Mouse (Mus musculus) midbrain, embryonic 14.5 days (tissue): ENCODE data around the gene Vps13d. TPM values are rescaled to one million over a fixed set of nuclear protein-coding genes. Genes with fewer than 3 reads are reported as not detected.

Experiments used
- ATAC-seq: fragments of 200-750 bp; cut with Nextera tagmentation; 2 replicates; pipeline ENCODE4 v1.8.0; 2017; ENCODE audit warnings: moderate number of reproducible peaks, moderate library complexity; ENCODE audit not compliant: low FRiP score, low TSS enrichment
- DNase-seq: peaks from one replicate; pipeline ENCODE4 v3.0.0-alpha.2; 2015
- H3K27ac ChIP-seq: fragments of 300-500 bp; sonication (generic); replicated peaks from 2 replicates; pipeline ENCODE4 v1.5.1; 2014; ENCODE audit warnings: mild to moderate bottlenecking, low read depth, low read length, moderate library complexity
- H3K27me3 ChIP-seq: fragments of 300-500 bp; sonication (generic); 2 replicates; pipeline ENCODE4 v1.6.1; 2014; ENCODE audit warnings: low read length, control low read depth, mixed read lengths; ENCODE audit not compliant: control insufficient read depth, insufficient read depth
- H3K36me3 ChIP-seq: fragments of 300-500 bp; sonication (generic); 2 replicates; pipeline ENCODE4 v1.6.1; 2014; ENCODE audit warnings: low read length, control low read depth; ENCODE audit not compliant: control insufficient read depth, insufficient read depth
- H3K4me1 ChIP-seq: fragments of 300-500 bp; sonication (generic); 2 replicates; pipeline ENCODE4 v1.6.1; 2014; ENCODE audit warnings: mild to moderate bottlenecking, antibody characterized with exemption, low read length, control low read depth; ENCODE audit not compliant: control insufficient read depth, insufficient read depth
- H3K4me2 ChIP-seq: fragments of 300-500 bp; sonication (generic); 2 replicates; pipeline ENCODE4 v1.6.1; 2014; ENCODE audit warnings: mild to moderate bottlenecking, low read length, moderate library complexity
- H3K4me3 ChIP-seq: fragments of 300-500 bp; sonication (generic); replicated peaks from 2 replicates; pipeline ENCODE4 v1.5.1; 2014; ENCODE audit warnings: low read depth, low read length
- H3K9ac ChIP-seq: fragments of 300-500 bp; sonication (generic); replicated peaks from 2 replicates; pipeline ENCODE4 v1.6.1; 2014; ENCODE audit warnings: mild to moderate bottlenecking, low read length, moderate library complexity
- H3K9me3 ChIP-seq: fragments of 300-500 bp; sonication (generic); 2 replicates; pipeline ENCODE4 v1.6.1; 2016; ENCODE audit warnings: low read length, control low read depth, mixed read lengths; ENCODE audit not compliant: control insufficient read depth
- WGBS: fragments of 180-500 bp; shearing (Covaris S2); extraction: QIAGEN DNeasy Blood & Tissue Kit; methylation state at CpG from one replicate; pipeline ENCODE4 v1.1.7; 2014; 5-methylcytosine and 5-hydroxymethylcytosine counted together
- polyA plus RNA-seq: library from polyadenylated mRNA; unstranded; fragments of >200 nt; fragmentation: Nextera tagmentation; extraction: Ambion mirVana; gene quantifications from 2 replicates; pipeline ENCODE4 v1.2.1, GENCODE M21; 2014

Vps13d gene
- polyA plus RNA-seq, 1 experiment from 2014 or later, result 13.3 TPM

DNA sequence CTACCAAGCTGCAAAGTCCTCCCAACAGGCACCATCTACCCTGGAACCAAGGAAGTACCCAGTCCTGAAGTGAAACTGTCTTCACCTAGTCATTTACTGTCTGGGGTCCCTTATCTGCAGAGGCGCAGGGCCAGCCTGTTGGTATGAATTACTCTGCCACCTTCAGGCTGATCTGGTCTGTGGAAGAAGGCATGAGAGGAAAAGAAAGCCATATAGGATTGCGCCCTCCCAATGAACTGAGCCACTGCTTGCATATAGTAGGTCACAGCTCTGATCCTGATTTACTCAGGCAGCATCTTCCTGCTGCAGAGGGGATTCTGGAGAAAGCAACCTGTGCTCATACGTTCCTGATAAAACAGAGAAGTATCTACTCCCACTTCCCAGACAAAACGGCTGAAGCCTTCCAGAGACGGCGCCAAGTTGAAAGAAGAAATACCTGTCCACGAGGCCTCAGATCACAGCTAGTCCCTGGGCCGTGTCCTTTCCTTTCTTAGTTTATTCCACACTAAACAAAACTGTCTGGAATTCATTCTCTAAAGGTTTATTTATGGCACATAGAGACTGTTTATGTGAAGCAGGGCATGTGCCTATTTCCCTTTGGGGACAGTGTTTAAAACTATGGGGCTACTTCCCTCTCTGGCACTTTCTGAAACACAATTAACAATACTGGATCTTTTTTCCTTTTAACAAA, 144.1 kb downstream of the Vps13d start:
- Histone ChIP-seq H3K4me2 (no peak overlapping the region), H3K4me1 (no peaks in the 10 kb centered on the region), H3K4me3 (no peak overlapping the region), H3K9ac (no peak overlapping the region), H3K36me3 (peaks cover 53% of the 10 kb centered on the region), H3K27me3 (no peaks in the 10 kb centered on the region), H3K9me3 (no peaks in the 10 kb centered on the region), H3K27ac (no peak overlapping the region)
- no peak for ATAC-seq
- WGBS, result 77% methylated on average over 8 of the region's 8 CpGs
- DNase-seq, result peak; percentile 30

- no peaks in the 10 kb centered on the region for H3K4me1 ChIP-seq
- DNase-seq (no peak), ATAC-seq (no peak)
- no peaks in the 10 kb centered on the region for H3K9me3 ChIP-seq
- no peaks in the 10 kb centered on the region for H3K27me3 ChIP-seq
- no peak overlapping the region for H3K4me2 ChIP-seq
- H3K9ac ChIP-seq, result no peak overlapping the region
- peaks cover 55% of the 10 kb centered on the region for H3K36me3 ChIP-seq
- WGBS, result 83% methylated on average over 5 of the region's 5 CpGs
- H3K27ac ChIP-seq, result no peak overlapping the region
- H3K4me3 ChIP-seq, result no peak overlapping the region
Observed at GRCm38 (mm10) chr4:145047964-145048363, 146.8 kb downstream of the Vps13d start.

DNA sequence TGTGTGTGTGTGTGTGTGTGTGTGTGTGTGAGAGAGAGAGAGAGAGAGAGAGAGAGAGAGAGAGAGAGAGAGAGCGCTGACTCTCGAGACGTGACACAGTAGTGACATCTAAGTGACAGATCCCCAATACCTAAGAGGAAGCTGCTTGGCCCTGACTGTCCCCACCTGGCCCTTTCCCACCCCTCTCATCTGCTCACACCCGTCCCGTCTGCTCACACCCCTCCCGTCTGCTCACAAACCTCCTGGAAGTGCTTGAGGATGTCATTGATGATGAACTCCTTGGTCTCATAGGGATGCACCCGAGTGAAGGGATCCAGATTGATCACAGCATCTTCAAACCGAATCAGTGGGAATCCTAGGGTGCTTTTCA, 148.8 kb downstream of the Vps13d start:
- Histone ChIP-seq H3K4me1 (no peaks in the 10 kb centered on the region), H3K27me3 (no peaks in the 10 kb centered on the region), H3K9me3 (no peaks in the 10 kb centered on the region), H3K9ac (no peak overlapping the region), H3K36me3 (peaks cover 60% of the 10 kb centered on the region), H3K4me2 (no peak overlapping the region), H3K27ac (no peak overlapping the region), H3K4me3 (no peak overlapping the region)
- DNase-seq (no peak), ATAC-seq (no peak)
- 87% methylated on average over 7 of the region's 8 CpGs for WGBS

DNA sequence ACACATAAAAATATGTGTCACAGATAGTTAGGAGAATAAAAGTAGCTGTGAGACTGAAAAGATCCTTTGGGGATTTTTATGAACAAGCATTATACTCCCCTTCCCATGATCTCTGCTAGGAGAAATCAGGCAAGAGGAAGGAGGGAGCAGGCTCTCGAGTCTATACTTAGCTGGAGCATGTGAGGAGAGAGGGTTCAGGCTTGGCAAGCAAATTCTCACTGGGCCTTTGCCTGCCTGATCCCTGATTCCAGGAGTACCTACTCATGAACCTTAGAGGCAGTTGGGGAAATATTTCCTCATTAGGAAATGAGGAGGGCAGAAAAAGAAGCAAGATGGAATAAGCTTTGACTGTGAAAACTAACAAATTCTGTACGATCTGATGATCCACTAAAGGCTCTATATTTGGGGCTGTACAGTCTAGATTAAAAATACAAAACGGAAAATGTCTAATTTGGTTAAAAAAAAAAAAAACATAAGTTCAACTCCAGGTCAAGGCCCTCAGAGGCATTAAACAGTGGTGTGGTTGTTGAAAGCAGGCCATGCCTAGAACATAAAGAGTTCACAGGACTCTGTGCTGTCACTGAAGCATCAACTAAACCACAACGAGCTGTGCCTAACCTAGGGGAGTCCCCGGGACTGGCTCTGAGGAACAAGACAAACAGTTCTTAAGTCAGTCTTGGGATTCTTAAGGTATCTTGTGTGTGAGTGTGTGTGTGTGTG, 149.3 kb downstream of the Vps13d start:
- no peaks in the 10 kb centered on the region for H3K4me1 ChIP-seq
- H3K27ac ChIP-seq, result no peak overlapping the region
- H3K36me3 ChIP-seq, result peaks cover 60% of the 10 kb centered on the region
- H3K4me3 ChIP-seq, result no peak overlapping the region
- DNase-seq (no peak), ATAC-seq (no peak)
- WGBS, result 87% methylated on average over 5 of the region's 5 CpGs
- no peaks in the 10 kb centered on the region for H3K9me3 ChIP-seq
- H3K27me3 ChIP-seq, result no peaks in the 10 kb centered on the region
- H3K9ac ChIP-seq, result no peak overlapping the region
- no peak overlapping the region for H3K4me2 ChIP-seq

- no peak overlapping the region for H3K27ac ChIP-seq
- DNase-seq (no peak), ATAC-seq (no peak)
- H3K4me1 ChIP-seq, result no peaks in the 10 kb centered on the region
- H3K4me3 ChIP-seq, result no peak overlapping the region
- H3K9me3 ChIP-seq, result no peaks in the 10 kb centered on the region
- H3K36me3 ChIP-seq, result peaks cover 64% of the 10 kb centered on the region
- 94% methylated on average over 6 of the region's 6 CpGs for WGBS
- H3K9ac ChIP-seq, result no peak overlapping the region
- no peak overlapping the region for H3K4me2 ChIP-seq
- H3K27me3 ChIP-seq, result no peaks in the 10 kb centered on the region
Observed at GRCm38 (mm10) chr4:145041223-145041870, 153.5 kb downstream of the Vps13d start.

- no peak for DNase-seq
- Histone ChIP-seq H3K9me3 (no peaks in the 10 kb centered on the region), H3K9ac (no peak overlapping the region), H3K27me3 (no peaks in the 10 kb centered on the region), H3K36me3 (peaks cover 34% of the 10 kb centered on the region), H3K4me2 (no peak overlapping the region), H3K27ac (no peak overlapping the region), H3K4me1 (no peaks in the 10 kb centered on the region), H3K4me3 (no peak overlapping the region)
- no peak for ATAC-seq
- 92% methylated on average over 5 of the region's 5 CpGs for WGBS
Observed at GRCm38 (mm10) chr4:145037631-145038416, 157.0 kb downstream of the Vps13d start.

DNA sequence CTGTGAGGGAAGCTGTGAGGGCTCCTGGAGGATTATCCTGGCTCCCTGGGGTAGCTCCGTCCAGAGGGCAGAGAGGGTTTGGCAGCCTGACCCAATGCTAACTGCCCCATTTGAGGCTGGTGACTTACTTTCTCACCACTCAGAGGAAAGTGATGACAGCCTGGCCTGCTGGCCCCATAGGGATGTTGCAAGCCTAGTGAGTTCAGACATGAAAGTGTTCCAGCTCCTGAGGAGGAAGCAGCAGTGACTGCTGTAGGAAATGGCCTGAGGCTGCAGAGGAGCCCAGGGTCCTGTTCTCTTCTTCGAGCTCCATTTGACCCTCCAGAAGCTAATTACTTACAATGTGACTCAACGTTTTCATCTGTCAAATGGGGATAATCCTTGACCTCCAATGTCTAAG, 157.8 kb downstream of the Vps13d start:
- H3K27ac ChIP-seq, result no peak overlapping the region
- no peaks in the 10 kb centered on the region for H3K27me3 ChIP-seq
- no peak for DNase-seq
- H3K4me1 ChIP-seq, result no peaks in the 10 kb centered on the region
- 67% methylated on average over 3 of the region's 3 CpGs for WGBS
- peaks cover 26% of the 10 kb centered on the region for H3K36me3 ChIP-seq
- no peak for ATAC-seq
- H3K4me2 ChIP-seq, result no peak overlapping the region
- no peak overlapping the region for H3K9ac ChIP-seq
- H3K9me3 ChIP-seq, result no peaks in the 10 kb centered on the region
- H3K4me3 ChIP-seq, result no peak overlapping the region

GRCm38 (mm10) chr4:145035450-145035849, 159.4 kb downstream of the Vps13d start:
- Histone ChIP-seq H3K4me3 (no peak overlapping the region), H3K27me3 (no peaks in the 10 kb centered on the region), H3K36me3 (peaks cover 20% of the 10 kb centered on the region), H3K9ac (no peak overlapping the region), H3K27ac (no peak overlapping the region), H3K9me3 (no peaks in the 10 kb centered on the region), H3K4me2 (no peak overlapping the region), H3K4me1 (no peaks in the 10 kb centered on the region)
- ATAC-seq (no peak), DNase-seq (no peak)
- 84% methylated on average over 3 of the region's 3 CpGs for WGBS
